Mouse (Mus musculus): ENCODE data around the gene Kif1b. TPM values are rescaled to one million over a fixed set of nuclear protein-coding genes. Genes with fewer than 3 reads are reported as not detected.

The Kif1b gene
- polyA plus RNA-seq, 1 experiment from 2014 or later, result 6.0 TPM

GRCm38 (mm10) chr4:149313558-149314253 lies 6.2 kb upstream of the Kif1b start:
- no peak for ATAC-seq (ENCODE audit: insufficient read depth)
- no peak overlapping the region for H3K9ac ChIP-seq
- no peaks in the 10 kb centered on the region for H3K9me3 ChIP-seq (replicated peaks)
- no peak overlapping the region for H3K4me2 ChIP-seq
- H3K4me1 ChIP-seq (replicated peaks), result no peaks in the 10 kb centered on the region
- 78% methylated on average over 12 of the region's 12 CpGs for WGBS (ENCODE audit: insufficient replicate concordance)
- H3K36me3 ChIP-seq (replicated peaks), result no peaks in the 10 kb centered on the region
- H3K4me3 ChIP-seq (replicated peaks), result no peak overlapping the region
- H3K27ac ChIP-seq (replicated peaks), result no peak overlapping the region
- peaks cover 13% of the 10 kb centered on the region for H3K27me3 ChIP-seq

DNA sequence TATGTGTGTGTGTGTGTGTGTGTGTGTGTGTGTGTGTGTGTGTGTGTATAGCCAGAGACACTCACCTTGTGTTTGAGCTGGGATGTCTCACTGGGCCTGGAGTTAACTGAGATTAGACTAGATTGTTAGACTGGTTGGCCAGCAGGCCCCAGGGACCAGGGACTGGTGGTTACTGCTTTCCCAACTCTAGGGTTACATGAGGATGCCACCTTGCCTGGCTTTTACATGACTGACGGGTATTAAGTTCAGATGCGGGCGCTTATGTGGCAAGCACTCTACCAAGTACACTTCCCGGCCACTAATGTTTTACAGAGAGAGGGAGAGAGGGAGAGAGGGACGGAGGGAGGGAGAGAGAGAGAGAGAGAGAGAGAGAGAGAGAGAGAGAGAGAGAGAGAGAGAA lies 4.5 kb upstream of the Kif1b start:
- H3K4me1 ChIP-seq (replicated peaks), result peaks cover 12% of the 10 kb centered on the region
- H3K9ac ChIP-seq, result no peak overlapping the region
- peaks cover 25% of the 10 kb centered on the region for H3K27me3 ChIP-seq
- H3K4me2 ChIP-seq, result no peak overlapping the region
- H3K36me3 ChIP-seq (replicated peaks), result no peaks in the 10 kb centered on the region
- WGBS (ENCODE audit: insufficient replicate concordance), result 75% methylated on average over 5 of the region's 5 CpGs
- H3K4me3 ChIP-seq (replicated peaks), result no peak overlapping the region
- no peak for ATAC-seq (ENCODE audit: insufficient read depth)
- no peaks in the 10 kb centered on the region for H3K9me3 ChIP-seq (replicated peaks)
- H3K27ac ChIP-seq (replicated peaks), result no peak overlapping the region

DNA sequence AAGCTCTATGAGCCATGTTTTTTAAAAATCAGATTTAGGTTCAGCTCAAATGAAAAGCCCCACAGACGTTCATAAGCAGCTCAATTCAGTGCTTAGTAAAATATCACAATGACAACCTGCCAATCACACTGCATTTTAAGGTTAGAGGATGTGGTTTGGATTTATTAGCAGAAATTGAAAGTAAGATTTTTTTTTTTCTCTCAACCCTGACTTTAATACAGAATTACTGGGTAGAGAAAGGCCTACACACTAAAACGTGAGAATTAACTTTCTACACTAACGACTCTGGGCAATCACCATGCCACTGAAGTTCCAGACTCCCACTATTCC lies 963 bp upstream of the Kif1b start:
- Histone ChIP-seq H3K9ac (no peak overlapping the region), H3K4me2 (peak overlapping the region; percentile 98), H3K36me3 (replicated peaks) (no peaks in the 10 kb centered on the region), H3K4me3 (replicated peaks) (peak overlapping the region; percentile 75), H3K27ac (replicated peaks) (no peak overlapping the region), H3K27me3 (peaks cover 40% of the 10 kb centered on the region), H3K4me1 (replicated peaks) (peaks cover 22% of the 10 kb centered on the region), H3K9me3 (replicated peaks) (no peaks in the 10 kb centered on the region)
- 40% methylated on average over 3 of the region's 3 CpGs for WGBS (ENCODE audit: insufficient replicate concordance)
- no peak for ATAC-seq (ENCODE audit: insufficient read depth)

DNA sequence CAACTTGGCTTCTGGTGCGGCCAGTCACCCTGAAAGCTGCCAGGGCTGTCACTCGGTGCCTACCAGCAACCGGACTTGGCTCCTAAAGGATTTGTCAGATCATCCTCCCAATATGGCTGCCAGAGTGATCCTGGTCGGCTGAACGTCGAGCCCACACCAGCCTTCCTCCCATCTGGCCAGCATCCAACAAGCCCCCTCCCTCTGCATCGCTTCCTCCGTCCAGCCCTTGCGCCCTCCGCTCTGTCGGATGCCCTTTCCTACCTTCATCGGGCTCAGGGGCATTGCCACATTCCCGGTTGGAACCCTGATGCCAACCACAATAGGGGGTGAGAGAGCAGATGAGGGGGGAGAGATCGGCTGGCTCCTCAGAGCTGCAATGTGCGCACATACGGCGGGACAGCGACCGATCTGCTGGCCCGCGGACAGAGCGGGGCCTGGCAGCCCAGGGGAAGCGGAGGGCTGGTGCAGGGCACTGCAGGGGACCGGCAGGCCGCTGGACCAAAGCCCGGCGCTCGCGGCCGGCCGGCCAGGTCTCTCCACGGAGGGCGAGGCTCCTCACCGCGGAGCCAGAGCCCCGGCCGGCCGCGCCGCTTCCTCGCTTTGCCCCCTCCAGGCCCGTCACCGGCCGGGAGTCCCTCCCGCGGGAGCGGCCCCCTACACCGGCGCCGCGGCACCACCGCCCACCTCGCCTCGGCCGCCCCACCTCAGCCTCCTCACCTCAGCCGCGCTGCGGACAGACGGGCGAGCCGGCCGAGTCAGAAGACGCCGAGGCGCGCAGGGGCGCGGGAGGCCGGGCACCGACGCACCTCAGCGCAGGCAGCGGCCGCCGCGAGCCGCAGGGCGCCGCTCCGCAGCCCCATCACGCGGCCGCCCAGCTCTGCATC lies 539 bp downstream of the Kif1b start:
- under 1% methylated on average over 61 of the region's 83 CpGs for WGBS (ENCODE audit: insufficient replicate concordance)
- Histone ChIP-seq H3K27ac (replicated peaks) (peak overlapping the region; percentile 68), H3K9me3 (replicated peaks) (no peaks in the 10 kb centered on the region)

GRCm38 (mm10) chr4:149305761-149306711 lies 1.5 kb downstream of the Kif1b start:
- Histone ChIP-seq H3K27ac (replicated peaks) (0 out of 2 replicates have a peak overlapping the region, but pooled peaks have one; percentile 9), H3K4me2 (peak overlapping the region; percentile 98), H3K36me3 (replicated peaks) (no peaks in the 10 kb centered on the region), H3K9me3 (replicated peaks) (no peaks in the 10 kb centered on the region), H3K4me1 (replicated peaks) (peaks cover 35% of the 10 kb centered on the region), H3K27me3 (peaks cover 39% of the 10 kb centered on the region), H3K4me3 (replicated peaks) (peak overlapping the region; percentile 75), H3K9ac (peak overlapping the region; percentile 72; the same call in 1 of the 2 replicates)
- WGBS (ENCODE audit: insufficient replicate concordance), result 44% methylated on average over 14 of the region's 14 CpGs
- no peak for ATAC-seq (ENCODE audit: insufficient read depth)

More for the DNA sequence above, 539 bp downstream of the Kif1b start:
- ATAC-seq (ENCODE audit: insufficient read depth), result peak; percentile 63
- H3K36me3 ChIP-seq (replicated peaks), result no peaks in the 10 kb centered on the region
- peak overlapping the region; percentile 72 for H3K9ac ChIP-seq
- H3K4me2 ChIP-seq, result peak overlapping the region; percentile 98
- H3K4me3 ChIP-seq (replicated peaks), result peak overlapping the region; percentile 75
- peaks cover 29% of the 10 kb centered on the region for H3K4me1 ChIP-seq (replicated peaks)
- peaks cover 40% of the 10 kb centered on the region for H3K27me3 ChIP-seq

DNA sequence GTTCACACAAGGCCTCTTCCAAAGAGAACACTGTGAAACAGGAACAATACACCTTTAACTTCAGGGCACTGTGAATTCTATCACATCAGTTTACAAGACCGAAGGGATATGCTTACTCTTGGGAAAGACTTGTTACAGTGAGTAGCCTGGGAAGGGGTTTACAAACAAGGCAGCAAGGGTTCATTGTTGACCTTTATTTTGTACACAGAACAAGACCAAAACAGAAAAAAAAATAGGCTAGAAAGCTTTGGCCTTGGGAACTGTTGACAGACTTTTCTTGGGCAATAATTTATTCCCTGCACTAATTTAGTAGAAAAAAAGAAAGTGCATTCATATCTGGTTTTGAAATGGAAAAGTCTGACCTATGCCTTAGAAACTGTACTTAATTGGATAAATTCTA lies 3.0 kb downstream of the Kif1b start:
- Histone ChIP-seq H3K36me3 (replicated peaks) (no peaks in the 10 kb centered on the region), H3K9me3 (replicated peaks) (no peaks in the 10 kb centered on the region), H3K27me3 (peaks cover 35% of the 10 kb centered on the region), H3K9ac (no peak overlapping the region), H3K4me2 (no peak overlapping the region), H3K27ac (replicated peaks) (no peak overlapping the region), H3K4me1 (replicated peaks) (peaks cover 35% of the 10 kb centered on the region), H3K4me3 (replicated peaks) (no peak overlapping the region)
- no peak for ATAC-seq (ENCODE audit: insufficient read depth)
- WGBS (ENCODE audit: insufficient replicate concordance), result 54% methylated on average over 1 of the region's 1 CpGs

GRCm38 (mm10) chr4:149303502-149303901 lies 4.0 kb downstream of the Kif1b start:
- Histone ChIP-seq H3K9me3 (replicated peaks) (no peaks in the 10 kb centered on the region), H3K27ac (replicated peaks) (no peak overlapping the region), H3K9ac (no peak overlapping the region), H3K4me3 (replicated peaks) (no peak overlapping the region), H3K27me3 (peaks cover 26% of the 10 kb centered on the region), H3K4me2 (no peak overlapping the region; the same call in 1 of the 2 replicates), H3K4me1 (replicated peaks) (peaks cover 35% of the 10 kb centered on the region), H3K36me3 (replicated peaks) (no peaks in the 10 kb centered on the region)
- 61% methylated on average over 5 of the region's 5 CpGs for WGBS (ENCODE audit: insufficient replicate concordance)
- ATAC-seq (ENCODE audit: insufficient read depth), result no peak

- no peak overlapping the region for H3K4me2 ChIP-seq
- no peak overlapping the region for H3K4me3 ChIP-seq (replicated peaks)
- no peak overlapping the region for H3K9ac ChIP-seq
- H3K4me1 ChIP-seq (replicated peaks), result peaks cover 28% of the 10 kb centered on the region
- H3K36me3 ChIP-seq (replicated peaks), result no peaks in the 10 kb centered on the region
- no peak for ATAC-seq (ENCODE audit: insufficient read depth)
- no peak overlapping the region for H3K27ac ChIP-seq (replicated peaks)
- peaks cover 20% of the 10 kb centered on the region for H3K27me3 ChIP-seq
- WGBS (ENCODE audit: insufficient replicate concordance), result 63% methylated on average over 5 of the region's 5 CpGs
- H3K9me3 ChIP-seq (replicated peaks), result no peaks in the 10 kb centered on the region
These were observed 4.7 kb downstream of the Kif1b start for GRCm38 (mm10) chr4:149302751-149303150.

GRCm38 (mm10) chr4:149302136-149302535 lies 5.4 kb downstream of the Kif1b start:
- no peaks in the 10 kb centered on the region for H3K36me3 ChIP-seq (replicated peaks)
- H3K4me2 ChIP-seq, result no peak overlapping the region
- WGBS (ENCODE audit: insufficient replicate concordance), result 55% methylated on average over 3 of the region's 3 CpGs

GRCm38 (mm10) chr4:149296501-149296900 lies 11.0 kb downstream of the Kif1b start:
- H3K9ac ChIP-seq, result no peak overlapping the region
- H3K4me2 ChIP-seq, result no peak overlapping the region
- peaks cover 1% of the 10 kb centered on the region; the same call in 1 of the 2 replicates for H3K4me1 ChIP-seq (replicated peaks)
- H3K4me3 ChIP-seq (replicated peaks), result no peak overlapping the region
- WGBS (ENCODE audit: insufficient replicate concordance), result 79% methylated on average over 2 of the region's 2 CpGs
- no peaks in the 10 kb centered on the region for H3K27me3 ChIP-seq
- H3K9me3 ChIP-seq (replicated peaks), result no peaks in the 10 kb centered on the region
- no peak overlapping the region for H3K27ac ChIP-seq (replicated peaks)
- ATAC-seq (ENCODE audit: insufficient read depth), result no peak
- no peaks in the 10 kb centered on the region for H3K36me3 ChIP-seq (replicated peaks)

More at GRCm38 (mm10) chr4:149302136-149302535, 5.4 kb downstream of the Kif1b start:
- no peak overlapping the region for H3K27ac ChIP-seq (replicated peaks)
- ATAC-seq (ENCODE audit: insufficient read depth), result no peak
- no peaks in the 10 kb centered on the region for H3K9me3 ChIP-seq (replicated peaks)
- H3K4me1 ChIP-seq (replicated peaks), result peaks cover 24% of the 10 kb centered on the region
- H3K4me3 ChIP-seq (replicated peaks), result no peak overlapping the region
- H3K9ac ChIP-seq, result no peak overlapping the region
- H3K27me3 ChIP-seq, result peaks cover 16% of the 10 kb centered on the region

Measured in liver, embryonic 15.5 days (tissue).